Mouse (Mus musculus): ENCODE measurements around the gene Phactr1. TPM values are rescaled to one million over a fixed set of nuclear protein-coding genes. Genes with fewer than 3 reads are reported as not detected.

The Phactr1 gene
- polyA plus RNA-seq, 1 experiment from 2014 or later = 0.61 TPM

DNA sequence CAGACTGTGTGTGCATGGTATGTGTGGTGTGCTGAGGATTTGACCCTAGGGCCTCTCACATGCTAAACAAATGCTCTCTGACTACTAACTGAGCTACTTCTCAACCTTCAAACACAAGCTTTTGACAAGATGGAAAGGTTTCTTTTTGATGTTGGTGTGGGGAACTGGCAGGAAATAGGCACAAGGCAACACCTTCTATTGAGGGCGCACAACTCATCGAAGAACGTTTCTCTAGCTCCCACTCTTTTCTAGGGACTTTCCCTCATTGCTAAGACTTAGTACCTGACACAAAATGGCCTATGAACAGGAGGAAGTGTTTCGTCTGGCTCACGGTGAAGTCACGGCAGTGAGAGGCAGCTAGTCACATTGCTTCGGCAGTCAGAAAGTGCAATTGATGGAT lies 496.9 kb downstream of the Phactr1 start:
- H3K9ac ChIP-seq (ENCODE audit: low read depth, low read length) = no peak overlapping the region
- 74% methylated on average over 7 of the region's 7 CpGs for WGBS (ENCODE audit: insufficient replicate concordance)
- no peaks in the 10 kb centered on the region for H3K27me3 ChIP-seq (ENCODE audit: control insufficient read depth, insufficient read depth, low read depth, low read length)
- ATAC-seq (ENCODE audit: low read depth) = no peak
- no peak overlapping the region for H3K27ac ChIP-seq (ENCODE audit: low read length)
- H3K36me3 ChIP-seq (ENCODE audit: control insufficient read depth, insufficient read depth) = no peaks in the 10 kb centered on the region
- H3K4me3 ChIP-seq (ENCODE audit: low read depth, low read length) = no peak overlapping the region
- H3K9me3 ChIP-seq (replicated peaks; ENCODE audit: control insufficient read depth, low read length) = no peaks in the 10 kb centered on the region
- no peak overlapping the region for H3K4me2 ChIP-seq (ENCODE audit: low read depth, low read length)
- peaks cover 21% of the 10 kb centered on the region for H3K4me1 ChIP-seq (ENCODE audit: control insufficient read depth, low read depth, low read length)

DNA sequence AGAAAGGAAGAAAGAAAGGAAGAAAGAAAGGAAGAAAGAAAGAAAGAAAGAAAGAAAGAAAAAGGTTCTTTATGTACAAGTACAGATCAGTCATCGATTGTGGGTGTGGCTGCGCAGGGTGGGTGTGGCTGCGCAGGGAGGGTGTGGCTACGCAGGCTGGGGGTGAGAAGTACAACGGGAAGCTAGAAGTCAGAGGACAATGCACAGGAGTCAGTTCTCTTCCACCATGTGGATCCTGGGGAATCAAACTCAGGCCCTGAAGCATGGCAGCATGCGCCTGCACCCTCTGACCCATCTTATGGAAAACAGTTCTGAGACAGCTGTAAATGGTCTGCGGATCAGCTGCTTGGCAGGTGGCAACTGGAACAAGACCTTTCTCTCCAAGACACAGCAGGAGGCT lies 500.7 kb downstream of the Phactr1 start:
- Histone ChIP-seq H3K4me3 (ENCODE audit: low read depth, low read length) (no peak overlapping the region), H3K27me3 (ENCODE audit: control insufficient read depth, insufficient read depth, low read depth, low read length) (no peaks in the 10 kb centered on the region), H3K36me3 (ENCODE audit: control insufficient read depth, insufficient read depth) (no peaks in the 10 kb centered on the region), H3K9me3 (replicated peaks; ENCODE audit: control insufficient read depth, low read length) (no peaks in the 10 kb centered on the region), H3K4me1 (ENCODE audit: control insufficient read depth, low read depth, low read length) (peaks cover 28% of the 10 kb centered on the region), H3K9ac (ENCODE audit: low read depth, low read length) (no peak overlapping the region), H3K4me2 (ENCODE audit: low read depth, low read length) (0 out of 2 replicates have a peak overlapping the region, but pooled peaks have one; percentile 17), H3K27ac (ENCODE audit: low read length) (no peak overlapping the region)
- ATAC-seq (ENCODE audit: low read depth) = peak; percentile 74
- WGBS (ENCODE audit: insufficient replicate concordance) = 39% methylated on average over 7 of the region's 7 CpGs

DNA sequence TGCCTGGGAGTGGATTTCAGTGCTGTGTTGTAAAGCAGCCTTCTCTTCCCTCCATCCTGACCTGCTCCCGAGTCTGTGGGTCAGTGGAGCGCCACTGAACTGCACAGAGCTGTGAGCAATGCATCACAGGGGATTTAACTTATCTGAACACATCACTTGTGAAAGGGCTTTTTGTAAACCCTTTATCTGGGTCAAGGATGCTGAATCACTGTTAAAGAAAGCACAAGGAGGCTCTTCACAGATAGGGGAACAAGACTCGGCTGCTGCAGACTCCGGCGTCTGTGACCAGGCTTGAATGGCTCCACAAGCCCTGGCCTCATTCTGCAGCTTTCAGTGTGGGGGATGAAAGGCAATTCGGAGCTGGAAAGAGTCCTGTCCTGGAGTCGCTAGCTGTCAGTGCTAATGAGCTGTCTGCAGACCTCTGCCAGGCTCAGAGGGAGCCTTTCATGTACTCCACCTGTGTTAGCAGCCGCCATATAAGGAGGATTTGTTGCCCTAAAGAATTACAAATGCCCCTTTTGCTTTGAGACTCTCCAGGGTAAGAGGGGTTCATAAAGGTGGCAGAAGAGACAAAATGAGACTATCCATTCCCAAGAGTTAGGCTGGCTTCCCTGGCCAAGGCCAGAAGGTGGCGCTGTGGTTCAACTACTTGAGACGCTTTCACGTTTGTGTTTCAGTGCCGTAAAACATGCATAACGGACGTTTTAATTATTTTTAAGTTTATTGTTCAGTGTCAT lies 502.2 kb downstream of the Phactr1 start:
- no peak overlapping the region for H3K27ac ChIP-seq (ENCODE audit: low read length)
- peak; percentile 50; the same call in 1 of the 2 replicates for ATAC-seq (ENCODE audit: low read depth)
- no peaks in the 10 kb centered on the region for H3K36me3 ChIP-seq (ENCODE audit: control insufficient read depth, insufficient read depth)
- H3K4me2 ChIP-seq (ENCODE audit: low read depth, low read length) = peak overlapping the region; percentile 55
- no peak overlapping the region for H3K9ac ChIP-seq (ENCODE audit: low read depth, low read length)
- peaks cover 2% of the 10 kb centered on the region; the same call in 1 of the 2 replicates for H3K9me3 ChIP-seq (replicated peaks; ENCODE audit: control insufficient read depth, low read length)
- H3K4me1 ChIP-seq (ENCODE audit: control insufficient read depth, low read depth, low read length) = peaks cover 28% of the 10 kb centered on the region
- peak overlapping the region; percentile 35 for H3K4me3 ChIP-seq (ENCODE audit: low read depth, low read length)
- H3K27me3 ChIP-seq (ENCODE audit: control insufficient read depth, insufficient read depth, low read depth, low read length) = no peaks in the 10 kb centered on the region
- 13% methylated on average over 14 of the region's 14 CpGs for WGBS (ENCODE audit: insufficient replicate concordance)

DNA sequence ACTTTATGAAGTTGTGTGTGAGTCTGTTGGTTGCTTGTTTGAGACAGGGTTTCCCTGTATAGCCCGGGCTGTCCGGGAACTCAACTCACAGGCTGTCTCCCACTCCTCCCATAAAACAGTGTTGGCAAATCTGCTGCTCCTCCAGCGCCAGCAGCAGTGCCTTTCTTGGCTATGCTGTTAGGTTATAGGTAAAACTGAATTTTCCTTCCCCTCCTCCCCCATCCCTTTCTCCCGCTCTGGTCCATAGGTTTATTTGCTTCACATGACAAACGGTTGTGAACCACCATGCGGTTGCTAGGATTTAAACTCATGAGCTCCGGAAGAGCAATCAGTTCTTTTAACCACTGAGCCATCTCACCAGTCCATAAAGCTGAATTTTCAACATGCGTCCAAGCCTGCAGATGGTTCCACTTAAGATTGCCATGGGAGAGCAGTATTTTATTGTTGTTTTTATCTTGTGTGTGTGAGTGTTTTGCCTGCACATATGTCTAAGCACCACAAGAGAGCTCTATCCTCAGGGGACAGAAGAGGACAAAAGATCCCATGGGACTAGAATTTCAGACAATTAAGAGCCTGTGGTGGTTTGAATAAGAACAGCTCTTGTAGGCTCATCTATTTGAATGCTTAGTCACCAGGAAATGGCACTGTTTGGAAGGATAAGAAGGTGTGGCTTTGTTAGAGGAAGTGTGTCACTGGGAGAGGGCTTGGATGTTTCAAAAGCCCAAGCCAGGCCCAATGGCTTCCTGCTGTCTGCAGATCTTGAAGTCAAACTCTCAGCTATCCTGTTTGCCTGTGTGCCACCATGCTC lies 503.0 kb downstream of the Phactr1 start:
- Histone ChIP-seq H3K27ac (ENCODE audit: low read length) (no peak overlapping the region), H3K9ac (ENCODE audit: low read depth, low read length) (no peak overlapping the region), H3K4me3 (ENCODE audit: low read depth, low read length) (peak overlapping the region; percentile 35), H3K4me2 (ENCODE audit: low read depth, low read length) (peak overlapping the region; percentile 55), H3K9me3 (replicated peaks; ENCODE audit: control insufficient read depth, low read length) (peaks cover 2% of the 10 kb centered on the region; the same call in 1 of the 2 replicates), H3K36me3 (ENCODE audit: control insufficient read depth, insufficient read depth) (no peaks in the 10 kb centered on the region), H3K27me3 (ENCODE audit: control insufficient read depth, insufficient read depth, low read depth, low read length) (no peaks in the 10 kb centered on the region), H3K4me1 (ENCODE audit: control insufficient read depth, low read depth, low read length) (peaks cover 28% of the 10 kb centered on the region)
- peak; percentile 8; the same call in 1 of the 2 replicates for ATAC-seq (ENCODE audit: low read depth)
- 55% methylated on average over 8 of the region's 8 CpGs for WGBS (ENCODE audit: insufficient replicate concordance)

DNA sequence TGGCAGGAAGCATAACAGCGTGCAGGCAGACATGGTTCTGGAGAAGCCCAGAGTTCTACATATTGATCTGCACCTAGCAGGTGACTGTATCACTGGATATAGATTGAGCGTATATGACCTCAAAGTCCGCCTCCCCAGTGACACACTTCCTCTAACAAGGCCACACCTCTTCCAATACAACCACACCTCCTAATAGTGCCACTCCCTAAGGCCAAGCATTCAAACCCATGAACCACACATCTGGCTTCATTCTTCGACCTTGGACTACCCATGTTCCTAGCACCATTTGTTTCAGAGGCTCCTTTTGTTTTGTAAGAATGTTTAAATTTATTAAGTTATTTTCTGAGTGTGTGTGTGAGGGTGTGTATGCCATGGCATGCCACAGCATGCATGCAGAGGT lies 507.3 kb downstream of the Phactr1 start:
- 73% methylated on average over 4 of the region's 4 CpGs for WGBS (ENCODE audit: insufficient replicate concordance)
- no peak for ATAC-seq (ENCODE audit: low read depth)
- H3K27me3 ChIP-seq (ENCODE audit: control insufficient read depth, insufficient read depth, low read depth, low read length) = peaks cover 6% of the 10 kb centered on the region
- H3K9ac ChIP-seq (ENCODE audit: low read depth, low read length) = no peak overlapping the region
- H3K9me3 ChIP-seq (replicated peaks; ENCODE audit: control insufficient read depth, low read length) = peaks cover 2% of the 10 kb centered on the region; the same call in 1 of the 2 replicates
- no peak overlapping the region for H3K4me3 ChIP-seq (ENCODE audit: low read depth, low read length)
- H3K4me1 ChIP-seq (ENCODE audit: control insufficient read depth, low read depth, low read length) = peaks cover 25% of the 10 kb centered on the region
- no peak overlapping the region for H3K27ac ChIP-seq (ENCODE audit: low read length)
- no peaks in the 10 kb centered on the region for H3K36me3 ChIP-seq (ENCODE audit: control insufficient read depth, insufficient read depth)
- no peak overlapping the region for H3K4me2 ChIP-seq (ENCODE audit: low read depth, low read length)
